Mouse (Mus musculus) myocyte (in vitro differentiated cells): ENCODE measurements around the gene Sema4d.

ENCODE experiments used
- CEBPB ChIP-seq: IDR thresholded peaks from 2 replicates; pipeline ENCODE4 v1.6.1; 2011; ENCODE audit warnings: mild to moderate bottlenecking, moderate library complexity; ENCODE audit not compliant: poor library complexity, insufficient read depth, severe bottlenecking
- MAX ChIP-seq: IDR thresholded peaks from one replicate; pipeline ENCODE4 v1.6.1; 2011; ENCODE audit warnings: low read depth, mild to moderate bottlenecking, control low read depth
- MYOD1 ChIP-seq, 3 experiments: IDR thresholded peaks; one replicate each; pipeline ENCODE4 v1.6.1; 2011; ENCODE audit warnings: control low read depth in 2 of 3, low read depth in 2 of 3, mild to moderate bottlenecking in 2 of 3, moderate library complexity in 1 of 3; ENCODE audit not compliant: insufficient read length in 2 of 3, control insufficient read depth in 1 of 3
- POLR2A ChIP-seq: IDR thresholded peaks from one replicate; pipeline ENCODE4 v1.6.1; 2011; ENCODE audit warnings: low read depth, mild to moderate bottlenecking, control low read depth, moderate library complexity; ENCODE audit not compliant: insufficient read length
- POLR2AphosphoS2 ChIP-seq: IDR thresholded peaks from one replicate; pipeline ENCODE4 v1.6.1; 2011; ENCODE audit warnings: low read depth, control low read depth; ENCODE audit not compliant: insufficient read length
- REST ChIP-seq: IDR thresholded peaks from one replicate; pipeline ENCODE4 v1.6.1; 2011; ENCODE audit warnings: mild to moderate bottlenecking, control low read depth, moderate library complexity; ENCODE audit not compliant: insufficient read depth, insufficient read length
- USF1 ChIP-seq: IDR thresholded peaks from one replicate; pipeline ENCODE4 v1.6.1; 2011; ENCODE audit warnings: low read depth, mild to moderate bottlenecking, control low read depth, moderate library complexity

- TF ChIP-seq MAX, result no peak
- TF ChIP-seq POLR2A, result no peak
- no peak for TF ChIP-seq CEBPB
- TF ChIP-seq USF1, result no peak
- TF ChIP-seq MYOD1 (IDR thresholded peaks at IDR 0.05; ENCODE audit: control insufficient read depth in 1 of 3, insufficient read length in 2 of 3, low read depth in 2 of 3), result no peak
- no peak for TF ChIP-seq POLR2AphosphoS2
- no peak for TF ChIP-seq REST
Observed at GRCm38 (mm10) chr13:51771802-51772206, 21.7 kb downstream of the Sema4d start.
